Mouse (Mus musculus) gastrocnemius, adult 18-20 months (tissue): ENCODE measurements at regions not wholly inside any gene's neighbourhood (a gene's known extent, or its start where the extent isn't known, plus 50 kb on each side); places are given as distances from the start of the nearest gene placed in this dataset.

Experiments used
- DNase-seq: peaks from one replicate; pipeline ENCODE4 v3.0.0; 2021; ENCODE audit warnings: low spot score

- DNase-seq: no peak
Observed at GRCm38 (mm10) chr14:18394071-18394745, 62.5 kb upstream of the Ube2e1 start.

- no peak for DNase-seq
Observed at GRCm38 (mm10) chr14:18391824-18392486, 60.3 kb upstream of the Ube2e1 start.

DNA sequence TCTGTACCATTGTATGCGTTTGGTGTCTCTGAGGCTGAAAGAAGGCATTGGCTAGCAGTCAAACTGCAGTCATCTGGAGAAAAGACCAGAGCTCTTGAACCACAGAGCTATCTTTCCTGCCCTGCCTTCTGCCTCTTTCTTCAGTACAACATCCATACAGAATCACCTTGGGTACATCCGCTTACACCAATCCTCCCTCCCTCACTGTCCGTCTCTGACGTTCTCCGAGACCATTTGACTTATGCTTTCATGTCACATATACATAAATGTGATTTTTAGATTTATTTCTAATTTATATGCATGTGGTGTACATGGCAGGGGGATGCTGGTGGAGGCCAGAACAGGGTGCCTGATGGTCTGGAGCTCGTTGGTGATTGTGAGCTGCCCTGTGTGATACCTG is 57.7 kb upstream of the Ube2e1 start:
- DNase-seq: no peak

GRCm38 (mm10) chr14:18385953-18386668 is 54.5 kb upstream of the Ube2e1 start:
- DNase-seq: no peak
